Mouse (Mus musculus): ENCODE measurements around the gene Gm8127. TPM values are rescaled to one million over a fixed set of nuclear protein-coding genes. Genes with fewer than 3 reads are reported as not detected.
"Not testable (repeated sequence)": the region's sequence is repeated elsewhere in the genome, so short reads cannot be mapped to it uniquely, and the experiment has no call there.

The Gm8127 gene
- polyA plus RNA-seq, 1 experiment from 2014 or later: not detected

GRCm38 (mm10) chr14:43274986-43275511 is 18.6 kb downstream of the Gm8127 start, which contains the start of gene Gm9732:
TSS of gene Gm9732 (plus strand) at chr14:43275036.
- not testable (repeated sequence) for ATAC-seq (ENCODE audit: insufficient read depth, low FRiP score, low TSS enrichment); DNase-seq (ENCODE audit: low spot score); H3K36me3 ChIP-seq (ENCODE audit: control insufficient read depth, insufficient read depth, low read length); H3K4me2 ChIP-seq (ENCODE audit: low read depth); H3K9ac ChIP-seq (ENCODE audit: low read length); H3K9me3 ChIP-seq (ENCODE audit: control insufficient read depth, low read length); H3K27me3 ChIP-seq (ENCODE audit: control insufficient read depth, insufficient read depth, low read length); H3K4me1 ChIP-seq (ENCODE audit: control insufficient read depth, insufficient read depth, low read length); H3K4me3 ChIP-seq (ENCODE audit: low read depth, low read length); H3K27ac ChIP-seq (ENCODE audit: low read depth, low read length)
- WGBS: 85% methylated on average over 8 of the region's 8 CpGs

- not testable (repeated sequence) for H3K4me3 ChIP-seq (ENCODE audit: low read depth, low read length); H3K4me2 ChIP-seq (ENCODE audit: low read depth); H3K9ac ChIP-seq (ENCODE audit: low read length); ATAC-seq (ENCODE audit: insufficient read depth, low FRiP score, low TSS enrichment); H3K27ac ChIP-seq (ENCODE audit: low read depth, low read length); DNase-seq (ENCODE audit: low spot score); H3K36me3 ChIP-seq (ENCODE audit: control insufficient read depth, insufficient read depth, low read length); H3K4me1 ChIP-seq (ENCODE audit: control insufficient read depth, insufficient read depth, low read length); H3K27me3 ChIP-seq (ENCODE audit: control insufficient read depth, insufficient read depth, low read length); H3K9me3 ChIP-seq (ENCODE audit: control insufficient read depth, low read length)
- WGBS: 84% methylated on average over 1 of the region's 1 CpGs
Observed at GRCm38 (mm10) chr14:43273161-43273560, 20.5 kb downstream of the Gm8127 start.

- not testable (repeated sequence) for H3K4me1 ChIP-seq (ENCODE audit: control insufficient read depth, insufficient read depth, low read length); DNase-seq (ENCODE audit: low spot score); H3K27me3 ChIP-seq (ENCODE audit: control insufficient read depth, insufficient read depth, low read length); H3K4me2 ChIP-seq (ENCODE audit: low read depth); H3K4me3 ChIP-seq (ENCODE audit: low read depth, low read length); ATAC-seq (ENCODE audit: insufficient read depth, low FRiP score, low TSS enrichment); H3K9me3 ChIP-seq (ENCODE audit: control insufficient read depth, low read length); H3K27ac ChIP-seq (ENCODE audit: low read depth, low read length); H3K36me3 ChIP-seq (ENCODE audit: control insufficient read depth, insufficient read depth, low read length); H3K9ac ChIP-seq (ENCODE audit: low read length)
- 86% methylated on average over 3 of the region's 3 CpGs for WGBS
Observed at GRCm38 (mm10) chr14:43269211-43269610, 24.4 kb downstream of the Gm8127 start.

- not testable (repeated sequence) for H3K36me3 ChIP-seq (ENCODE audit: control insufficient read depth, insufficient read depth, low read length); DNase-seq (ENCODE audit: low spot score); H3K27ac ChIP-seq (ENCODE audit: low read depth, low read length); H3K4me3 ChIP-seq (ENCODE audit: low read depth, low read length); H3K4me2 ChIP-seq (ENCODE audit: low read depth); H3K9me3 ChIP-seq (ENCODE audit: control insufficient read depth, low read length); H3K9ac ChIP-seq (ENCODE audit: low read length); ATAC-seq (ENCODE audit: insufficient read depth, low FRiP score, low TSS enrichment); H3K27me3 ChIP-seq (ENCODE audit: control insufficient read depth, insufficient read depth, low read length); H3K4me1 ChIP-seq (ENCODE audit: control insufficient read depth, insufficient read depth, low read length)
- 60% methylated on average over 2 of the region's 2 CpGs for WGBS
Observed at GRCm38 (mm10) chr14:43268521-43269084, 25.0 kb downstream of the Gm8127 start.

DNA sequence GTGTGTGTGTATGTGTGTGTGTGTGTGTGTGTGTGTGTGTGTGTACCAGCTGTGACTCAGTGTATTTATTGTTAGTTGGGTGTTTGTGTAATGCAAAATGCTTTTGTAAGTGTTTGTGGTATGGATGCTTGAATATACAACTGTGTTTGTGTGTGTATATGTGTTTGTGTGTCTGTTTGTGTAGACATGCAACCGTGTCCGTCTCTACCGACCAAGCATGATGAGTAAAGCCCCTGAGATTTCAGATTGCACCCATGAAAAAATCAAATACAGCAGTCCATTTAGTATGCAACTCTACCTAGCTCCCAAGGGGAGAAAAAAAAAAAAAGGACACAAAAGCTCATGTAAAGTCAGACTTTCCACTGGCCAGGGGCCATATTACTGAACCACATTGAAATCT is 30.2 kb downstream of the Gm8127 start:
- H3K36me3 ChIP-seq (ENCODE audit: control insufficient read depth, insufficient read depth, low read length); H3K4me1 ChIP-seq (ENCODE audit: control insufficient read depth, insufficient read depth, low read length); H3K4me2 ChIP-seq (ENCODE audit: low read depth); H3K27ac ChIP-seq (ENCODE audit: low read depth, low read length); H3K27me3 ChIP-seq (ENCODE audit: control insufficient read depth, insufficient read depth, low read length); DNase-seq (ENCODE audit: low spot score); H3K4me3 ChIP-seq (ENCODE audit: low read depth, low read length); H3K9ac ChIP-seq (ENCODE audit: low read length); ATAC-seq (ENCODE audit: insufficient read depth, low FRiP score, low TSS enrichment); H3K9me3 ChIP-seq (ENCODE audit: control insufficient read depth, low read length): not testable (repeated sequence)
- 94% methylated on average over 3 of the region's 3 CpGs for WGBS

DNA sequence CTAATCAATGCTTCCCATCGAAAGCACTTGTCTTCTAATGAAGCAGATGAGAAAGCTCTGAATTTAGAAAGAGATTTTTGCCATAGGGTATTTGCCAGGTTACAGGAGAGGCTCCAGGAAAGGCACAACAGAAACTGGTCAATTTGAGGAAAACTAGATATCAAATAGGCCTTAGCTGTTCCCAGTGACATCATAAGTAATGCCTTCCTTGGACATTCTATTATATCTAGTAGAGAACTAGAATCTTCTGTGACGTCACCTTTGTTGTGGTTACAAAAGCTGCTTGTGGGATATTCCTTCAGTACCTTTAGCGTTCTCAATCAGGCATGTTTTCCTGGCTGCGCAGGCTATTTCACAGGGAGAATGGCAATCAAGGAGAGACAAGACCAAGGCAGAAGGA is 35.3 kb downstream of the Gm8127 start, which contains the start of gene Gm8126:
TSS of gene Gm8126 (plus strand) at position 301 of the 400 bp plus-strand sequence.
- not testable (repeated sequence) for H3K27ac ChIP-seq (ENCODE audit: low read depth, low read length); H3K4me1 ChIP-seq (ENCODE audit: control insufficient read depth, insufficient read depth, low read length); H3K9me3 ChIP-seq (ENCODE audit: control insufficient read depth, low read length); DNase-seq (ENCODE audit: low spot score); H3K27me3 ChIP-seq (ENCODE audit: control insufficient read depth, insufficient read depth, low read length); H3K9ac ChIP-seq (ENCODE audit: low read length); H3K4me2 ChIP-seq (ENCODE audit: low read depth); ATAC-seq (ENCODE audit: insufficient read depth, low FRiP score, low TSS enrichment); H3K4me3 ChIP-seq (ENCODE audit: low read depth, low read length); H3K36me3 ChIP-seq (ENCODE audit: control insufficient read depth, insufficient read depth, low read length)
- WGBS: 92% methylated on average over 2 of the region's 4 CpGs

DNA sequence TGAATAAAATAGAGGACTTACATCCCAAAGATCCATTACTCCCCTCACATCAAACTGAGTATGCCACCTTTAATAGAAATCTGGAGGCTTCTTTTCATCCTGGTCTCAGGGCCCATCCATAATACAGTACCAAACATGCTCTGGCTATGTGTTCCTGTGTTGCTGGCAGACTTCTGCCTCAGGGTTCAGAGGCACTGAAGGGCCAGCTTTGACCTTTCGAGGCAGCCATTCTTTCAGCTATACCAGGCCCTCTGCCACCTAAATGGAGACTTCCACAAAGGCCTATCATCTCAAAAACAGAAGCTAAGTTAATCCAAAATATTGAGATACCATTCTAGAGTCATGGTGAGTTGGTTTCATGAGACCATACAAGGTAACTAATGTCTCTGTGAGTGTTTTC is 37.1 kb downstream of the Gm8127 start:
- not testable (repeated sequence) for ATAC-seq (ENCODE audit: insufficient read depth, low FRiP score, low TSS enrichment); DNase-seq (ENCODE audit: low spot score)
- 82% methylated on average over 1 of the region's 1 CpGs for WGBS

DNA sequence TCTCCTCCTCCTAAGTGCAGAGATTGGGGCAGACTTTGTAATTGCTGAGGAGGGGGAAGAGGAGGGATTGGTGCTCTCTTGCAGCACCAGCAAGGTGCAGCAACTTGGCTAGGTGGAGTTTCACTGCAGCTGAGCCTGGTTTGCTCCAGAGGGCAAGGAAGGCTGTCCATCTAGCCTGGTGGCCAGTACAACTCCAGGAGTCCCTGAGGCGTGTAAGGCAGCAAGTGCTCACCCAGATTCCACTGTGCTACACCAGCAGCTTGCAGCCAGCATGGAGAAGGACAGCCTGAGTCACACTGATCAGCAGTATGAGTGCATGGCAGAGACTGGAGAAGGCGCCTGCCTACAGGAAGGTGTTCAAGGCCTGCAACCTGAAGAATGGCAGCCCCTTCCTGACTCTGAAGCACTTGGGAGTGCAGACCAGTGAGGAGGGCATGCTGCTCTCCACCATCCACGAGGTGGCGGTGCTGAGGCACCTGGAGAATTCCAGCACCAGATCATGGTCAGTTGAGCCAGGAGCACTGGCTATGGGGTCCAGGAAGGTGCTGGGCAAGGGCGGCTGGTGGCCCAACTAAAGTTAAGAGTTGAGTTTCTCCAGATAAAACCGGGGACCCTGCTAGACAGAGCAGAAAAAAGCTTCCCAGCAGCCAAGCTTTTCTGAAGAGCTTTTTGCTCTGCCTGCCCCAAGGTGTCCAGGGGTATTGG is 42.9 kb downstream of the Gm8127 start:
- H3K9ac ChIP-seq (ENCODE audit: low read length); DNase-seq (ENCODE audit: low spot score); H3K4me1 ChIP-seq (ENCODE audit: control insufficient read depth, insufficient read depth, low read length); H3K36me3 ChIP-seq (ENCODE audit: control insufficient read depth, insufficient read depth, low read length); H3K9me3 ChIP-seq (ENCODE audit: control insufficient read depth, low read length); H3K4me2 ChIP-seq (ENCODE audit: low read depth); H3K4me3 ChIP-seq (ENCODE audit: low read depth, low read length); ATAC-seq (ENCODE audit: insufficient read depth, low FRiP score, low TSS enrichment); H3K27ac ChIP-seq (ENCODE audit: low read depth, low read length); H3K27me3 ChIP-seq (ENCODE audit: control insufficient read depth, insufficient read depth, low read length): not testable (repeated sequence)
- WGBS: 33% methylated on average over 5 of the region's 6 CpGs

More for the DNA sequence above, 37.1 kb downstream of the Gm8127 start:
- not testable (repeated sequence) for H3K9me3 ChIP-seq (ENCODE audit: control insufficient read depth, low read length); H3K4me3 ChIP-seq (ENCODE audit: low read depth, low read length); H3K36me3 ChIP-seq (ENCODE audit: control insufficient read depth, insufficient read depth, low read length); H3K4me2 ChIP-seq (ENCODE audit: low read depth); H3K9ac ChIP-seq (ENCODE audit: low read length); H3K27ac ChIP-seq (ENCODE audit: low read depth, low read length); H3K4me1 ChIP-seq (ENCODE audit: control insufficient read depth, insufficient read depth, low read length); H3K27me3 ChIP-seq (ENCODE audit: control insufficient read depth, insufficient read depth, low read length)
